Mouse (Mus musculus) ovary, postnatal 36 days (tissue): Measurements from ENCODE around the gene Dcun1d4.

Experiments used
- DNase-seq: peaks from one replicate; pipeline ENCODE4 v3.0.0; 2022; ENCODE audit warnings: low spot score, mixed read lengths

Dcun1d4 gene

DNA sequence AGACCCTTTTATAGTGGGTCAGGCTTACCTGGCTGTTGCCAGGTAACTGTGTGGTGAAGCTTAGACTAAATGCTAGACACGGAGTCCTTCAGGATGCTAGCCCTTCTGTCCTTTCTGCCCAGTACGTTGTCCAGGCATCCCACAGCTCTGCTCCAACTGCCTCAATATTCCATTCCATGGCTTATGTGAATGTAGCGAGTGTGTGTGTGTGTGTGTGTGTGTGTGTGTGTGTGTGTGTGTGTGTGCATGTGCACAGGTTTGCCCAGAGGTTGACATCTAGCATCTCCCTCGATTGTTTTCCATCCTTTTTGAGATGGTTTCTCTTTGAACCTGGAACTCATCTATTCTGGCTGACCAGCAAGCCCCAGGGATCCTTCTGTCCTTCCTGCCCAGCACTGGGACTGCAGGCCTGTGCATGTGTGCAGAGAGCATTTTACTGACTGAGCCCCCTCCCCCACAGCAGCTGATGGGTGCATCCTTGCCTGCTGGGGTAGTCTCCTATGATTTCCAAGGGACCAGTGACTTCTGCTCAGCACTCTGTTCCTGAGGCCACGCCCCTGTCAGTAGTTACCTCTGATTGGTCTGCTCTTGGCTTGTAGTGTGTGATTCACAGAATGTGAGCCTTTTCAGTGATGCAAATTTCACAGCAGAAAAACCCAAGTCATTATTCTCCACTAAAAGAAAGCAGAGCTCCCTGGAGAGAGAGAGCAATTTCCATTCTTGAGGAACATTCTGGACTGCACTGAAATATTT lies 118.3 kb downstream of the Dcun1d4 start:
- DNase-seq: no peak

DNA sequence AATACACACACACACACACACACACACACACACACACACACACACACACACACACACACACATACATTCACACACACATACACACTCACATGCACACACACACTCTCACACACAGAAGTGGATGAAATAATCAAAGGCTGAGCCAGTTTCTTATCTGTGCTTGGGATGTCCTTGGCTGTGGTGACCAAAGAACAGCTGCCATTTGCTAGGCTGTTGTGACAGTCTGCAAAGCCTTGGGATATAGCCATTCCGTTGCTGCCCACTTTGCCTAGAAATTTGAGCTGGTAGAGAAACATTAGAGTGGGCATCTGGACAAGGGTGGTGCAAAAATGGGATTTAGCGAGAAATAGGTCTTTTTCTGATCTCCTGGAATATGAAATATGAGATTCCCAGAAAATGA lies 119.2 kb downstream of the Dcun1d4 start:
- DNase-seq: no peak

DNA sequence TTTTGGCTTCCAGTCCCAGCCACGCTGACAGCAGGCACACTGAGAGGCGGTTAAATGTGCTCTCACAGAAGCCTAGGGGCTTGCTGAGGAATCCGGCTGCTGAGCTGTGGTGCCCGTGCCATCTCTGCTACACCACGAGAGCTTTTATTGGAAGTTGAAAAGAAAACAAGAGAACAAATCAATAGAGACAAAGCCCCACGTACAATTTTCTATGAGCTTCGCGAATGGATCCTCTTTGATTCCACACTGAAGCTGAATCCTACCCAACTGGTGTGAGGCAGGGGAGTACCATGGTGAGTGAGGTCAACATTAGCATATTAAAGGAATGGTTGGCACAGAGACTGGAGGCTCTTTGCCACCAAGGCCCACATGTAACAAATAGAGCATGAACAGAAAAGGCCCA lies 120.6 kb downstream of the Dcun1d4 start:
- DNase-seq: no peak

DNA sequence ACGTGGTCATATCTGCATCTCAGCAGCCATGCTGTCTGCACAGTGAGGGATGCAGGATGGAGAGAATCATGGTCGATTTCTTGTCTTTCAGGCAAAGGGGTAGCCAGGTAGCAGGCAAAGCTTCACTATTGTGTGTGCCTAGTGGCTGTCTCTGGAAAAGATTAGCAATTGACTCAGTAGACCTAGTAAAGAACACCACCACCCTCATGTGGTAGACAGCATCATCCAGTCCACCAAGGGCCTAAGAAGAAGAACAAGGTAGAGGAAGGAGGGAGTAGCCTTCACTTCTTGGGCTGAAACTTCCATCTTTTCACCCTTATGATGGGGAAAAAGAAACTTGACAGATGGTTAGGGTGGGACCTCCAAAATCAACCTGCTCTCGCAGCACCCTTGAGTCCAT lies 122.1 kb downstream of the Dcun1d4 start:
- no peak for DNase-seq

DNA sequence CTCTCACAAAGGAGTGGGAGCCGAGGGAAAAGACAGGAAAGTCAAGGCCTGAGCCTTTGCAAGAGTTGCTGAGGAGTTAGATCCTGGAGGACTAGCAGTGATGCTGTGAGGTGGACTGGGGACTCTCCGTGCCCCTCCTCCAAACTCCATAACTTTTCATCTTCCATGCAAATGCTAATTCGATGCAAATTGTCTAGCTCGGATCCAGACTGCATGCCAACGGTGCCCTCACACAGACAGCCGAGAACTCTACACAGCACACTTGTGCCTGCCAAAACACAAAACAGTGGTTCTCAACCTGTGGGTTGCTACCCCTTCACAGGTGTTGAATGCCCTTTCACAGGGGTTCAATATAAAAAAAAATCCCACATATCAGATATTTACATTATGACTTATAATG lies 123.7 kb downstream of the Dcun1d4 start:
- no peak for DNase-seq

DNA sequence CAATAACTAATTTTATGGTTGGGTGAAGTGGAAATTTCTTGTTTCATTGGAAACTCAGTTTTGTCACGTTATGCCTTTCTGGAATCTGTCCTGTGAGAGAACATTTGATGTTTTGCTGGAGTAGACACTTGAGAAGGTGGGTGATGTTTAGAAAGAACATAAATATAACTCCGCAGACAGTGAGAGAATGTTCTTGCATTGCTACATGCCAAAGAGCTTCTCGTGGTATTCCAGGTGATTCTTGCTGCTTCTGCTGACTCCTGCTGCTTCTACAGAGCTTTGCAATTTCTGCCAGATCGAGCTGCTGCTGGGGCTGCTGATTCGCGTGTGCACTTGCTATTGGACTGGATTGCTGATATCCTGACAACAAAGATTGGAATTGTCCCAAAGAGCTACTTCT lies 124.2 kb downstream of the Dcun1d4 start:
- DNase-seq: no peak
